Mouse (Mus musculus): ENCODE data around the gene Letmd1.
A peak's percentile ranks its signal among the peaks of the same experiment; 100 is the strongest.
"Not testable (repeated sequence)": the region's sequence is repeated elsewhere in the genome, so short reads cannot be mapped to it uniquely, and the experiment has no call there.

The Letmd1 gene

GRCm38 (mm10) chr15:100452486-100452885, 16.3 kb upstream of the Letmd1 start:
- DNase-seq, result no peak

GRCm38 (mm10) chr15:100456356-100456991, 12.3 kb upstream of the Letmd1 start:
- no peak for DNase-seq

GRCm38 (mm10) chr15:100457340-100457739, 11.5 kb upstream of the Letmd1 start:
- DNase-seq, result peak; percentile 74 to 88

GRCm38 (mm10) chr15:100458055-100458454, 10.8 kb upstream of the Letmd1 start:
- peak; percentile 65 to 83 for DNase-seq

GRCm38 (mm10) chr15:100460942-100461341, 7.9 kb upstream of the Letmd1 start:
- no peak for DNase-seq

- DNase-seq, result no peak
Observed at GRCm38 (mm10) chr15:100461646-100462045, 7.2 kb upstream of the Letmd1 start.

GRCm38 (mm10) chr15:100462086-100462485, 6.7 kb upstream of the Letmd1 start:
- DNase-seq, result no peak

GRCm38 (mm10) chr15:100463712-100464111, 5.1 kb upstream of the Letmd1 start:
- peak; percentile 69 to 82 for DNase-seq

- DNase-seq, result no peak
Observed at GRCm38 (mm10) chr15:100465432-100465831, 3.4 kb upstream of the Letmd1 start.

GRCm38 (mm10) chr15:100467738-100468137, 1.1 kb upstream of the Letmd1 start:
- no peak for DNase-seq

GRCm38 (mm10) chr15:100469189-100469545, 344 bp downstream of the Letmd1 start:
- DNase-seq, result no peak

GRCm38 (mm10) chr15:100470037-100470436, 1.2 kb downstream of the Letmd1 start:
- no peak for DNase-seq

- no peak for DNase-seq
Observed at GRCm38 (mm10) chr15:100473926-100474503, 5.2 kb downstream of the Letmd1 start.

- DNase-seq, result no peak
Observed at GRCm38 (mm10) chr15:100478351-100478750, 9.5 kb downstream of the Letmd1 start.

- DNase-seq, result no peak
Observed at GRCm38 (mm10) chr15:100478925-100479324, 10.1 kb downstream of the Letmd1 start.

- no peak for DNase-seq
Observed at GRCm38 (mm10) chr15:100485576-100485975, 16.8 kb downstream of the Letmd1 start.

- DNase-seq, result no peak
Observed at GRCm38 (mm10) chr15:100486450-100486849, 17.6 kb downstream of the Letmd1 start.

GRCm38 (mm10) chr15:100487050-100487449, 18.2 kb downstream of the Letmd1 start:
- DNase-seq, result no peak

GRCm38 (mm10) chr15:100488297-100488696, 19.5 kb downstream of the Letmd1 start:
- not testable (repeated sequence) for DNase-seq

- DNase-seq, result no peak
Observed at GRCm38 (mm10) chr15:100489263-100489662, 20.4 kb downstream of the Letmd1 start.

- no peak for DNase-seq
Observed at GRCm38 (mm10) chr15:100491966-100492365, 23.1 kb downstream of the Letmd1 start.

GRCm38 (mm10) chr15:100494647-100495046, 25.8 kb downstream of the Letmd1 start:
- DNase-seq, result peak in 1 of 2 experiments; percentile 72

GRCm38 (mm10) chr15:100495102-100495501, 26.3 kb downstream of the Letmd1 start, which contains the start of gene Csrnp2:
Gene Csrnp2 (minus strand): TSS chr15:100495488.
- peak; percentile 97 for DNase-seq

GRCm38 (mm10) chr15:100499506-100499905, 30.7 kb downstream of the Letmd1 start:
- DNase-seq, result not testable (repeated sequence)

All from cerebellum, postnatal 25 days (tissue).